Mouse (Mus musculus): ENCODE data around the gene D630023F18Rik.
A peak's percentile ranks its signal among the peaks of the same experiment; 100 is the strongest.

D630023F18Rik gene

GRCm38 (mm10) chr1:65109756-65110435, 13.1 kb downstream of the D630023F18Rik start:
- DNase-seq, result no peak

- DNase-seq, result no peak
Measured at GRCm38 (mm10) chr1:65109196-65109595, 13.8 kb downstream of the D630023F18Rik start.

GRCm38 (mm10) chr1:65107654-65108279, 15.2 kb downstream of the D630023F18Rik start:
- DNase-seq, result no peak

- DNase-seq, result no peak
Measured at GRCm38 (mm10) chr1:65103273-65103672, 19.7 kb downstream of the D630023F18Rik start, which contains the start of gene Cryga. Gene Cryga (minus strand): TSS chr1:65103373.

- no peak for DNase-seq
Measured at GRCm38 (mm10) chr1:65096953-65097352, 26.1 kb downstream of the D630023F18Rik start.

- DNase-seq, result no peak
Measured at GRCm38 (mm10) chr1:65091566-65091965, 31.4 kb downstream of the D630023F18Rik start.

- peak in 1 of 2 experiments; percentile 43 for DNase-seq
Measured at GRCm38 (mm10) chr1:65090370-65090769, 32.6 kb downstream of the D630023F18Rik start.

GRCm38 (mm10) chr1:65088567-65089356, 34.3 kb downstream of the D630023F18Rik start:
- DNase-seq, result no peak

GRCm38 (mm10) chr1:65082188-65082587, 40.8 kb downstream of the D630023F18Rik start, which contains the start of gene Crygb:
Gene Crygb (minus strand): TSS chr1:65082288.
- DNase-seq, result no peak

- DNase-seq, result no peak
Measured at GRCm38 (mm10) chr1:65075607-65076006, 47.4 kb downstream of the D630023F18Rik start.

GRCm38 (mm10) chr1:65073589-65073988, 49.4 kb downstream of the D630023F18Rik start, which contains the start of gene Crygc:
Gene Crygc (minus strand): TSS chr1:65073689.
- no peak for DNase-seq

- no peak for DNase-seq
Measured at GRCm38 (mm10) chr1:65067842-65068241, 55.2 kb downstream of the D630023F18Rik start.

GRCm38 (mm10) chr1:65064201-65064600, 58.8 kb downstream of the D630023F18Rik start:
- DNase-seq, result no peak

- DNase-seq, result no peak
Measured at GRCm38 (mm10) chr1:65063352-65063751, 59.7 kb downstream of the D630023F18Rik start, which contains the start of gene Crygd. Gene Crygd (minus strand): TSS chr1:65063452.

Data from lung, postnatal 4 days (tissue).